Mouse (Mus musculus): Measurements from ENCODE around the gene Nkain1.

The Nkain1 gene

DNA sequence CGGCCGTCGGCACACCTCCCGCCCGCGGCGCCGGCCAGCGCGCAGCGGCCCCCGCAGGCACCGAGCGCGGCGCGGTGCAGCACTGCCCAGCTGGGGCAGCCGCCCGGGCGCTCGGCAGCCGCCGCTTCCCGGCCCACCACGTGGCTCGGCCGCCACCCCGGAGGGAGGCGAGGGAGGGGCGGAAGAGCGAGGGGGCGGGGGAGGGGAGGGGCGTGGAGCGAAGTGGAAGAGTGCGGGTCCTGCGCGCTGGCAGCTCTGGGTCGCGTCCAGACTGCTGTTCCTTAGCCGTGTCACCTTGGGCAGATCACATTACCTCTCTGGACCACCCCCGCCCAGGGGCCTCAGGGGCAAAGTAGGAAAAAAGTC lies at the start of gene Nkain1:
Nkain1 (minus strand) TSS at position 126 of the 366 bp plus-strand sequence.
- peak in 1 of 2 experiments; percentile 50 for DNase-seq

- DNase-seq = no peak
These were observed 4.8 kb upstream of the Nkain1 start for GRCm38 (mm10) chr4:130578734-130579274.

GRCm38 (mm10) chr4:130577081-130577480 lies 3.1 kb upstream of the Nkain1 start:
- no peak for DNase-seq

DNA sequence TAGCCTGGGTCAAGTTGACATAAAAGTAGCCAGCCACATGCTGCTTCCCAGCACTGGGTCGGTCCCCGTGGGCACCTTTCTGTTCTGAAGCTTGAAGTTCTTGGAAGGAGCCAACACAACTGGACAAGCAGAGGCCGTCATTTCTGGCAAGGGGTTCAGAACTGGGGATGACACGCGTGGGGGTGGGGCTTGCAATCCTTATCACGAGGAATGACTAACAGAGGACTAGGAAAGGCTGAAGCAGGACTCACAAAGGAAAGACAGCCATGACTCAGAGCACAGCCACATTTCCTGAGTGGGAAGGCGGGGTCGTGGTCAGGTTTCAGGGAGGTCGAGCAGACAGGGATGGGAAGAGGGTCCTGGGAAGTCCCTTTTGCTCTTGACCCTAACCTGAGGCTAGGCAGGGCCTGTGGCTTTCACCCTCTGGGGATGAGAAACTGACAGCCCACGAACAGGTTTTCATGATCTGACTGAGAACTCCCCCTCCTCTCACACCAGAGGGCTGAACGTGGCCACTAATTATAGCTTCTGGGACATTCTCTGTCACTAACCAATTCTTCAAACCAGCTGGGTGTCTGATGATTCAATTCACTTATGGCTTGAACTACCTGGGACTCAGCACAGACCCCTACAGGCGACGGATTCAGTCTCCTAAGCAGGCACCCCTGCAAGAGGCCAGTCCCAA lies 2.4 kb upstream of the Nkain1 start:
- DNase-seq = no peak

- no peak for DNase-seq
These were observed 1.6 kb upstream of the Nkain1 start for GRCm38 (mm10) chr4:130575533-130575932.

- no peak for DNase-seq
These were observed 988 bp upstream of the Nkain1 start for GRCm38 (mm10) chr4:130574861-130575460.

- DNase-seq = peak; percentile 50 to 68
These were observed 474 bp downstream of the Nkain1 start for GRCm38 (mm10) chr4:130573351-130574047.

GRCm38 (mm10) chr4:130573012-130573350 lies 992 bp downstream of the Nkain1 start:
- DNase-seq = no peak

GRCm38 (mm10) chr4:130572545-130572944 lies 1.4 kb downstream of the Nkain1 start:
- DNase-seq = no peak

DNA sequence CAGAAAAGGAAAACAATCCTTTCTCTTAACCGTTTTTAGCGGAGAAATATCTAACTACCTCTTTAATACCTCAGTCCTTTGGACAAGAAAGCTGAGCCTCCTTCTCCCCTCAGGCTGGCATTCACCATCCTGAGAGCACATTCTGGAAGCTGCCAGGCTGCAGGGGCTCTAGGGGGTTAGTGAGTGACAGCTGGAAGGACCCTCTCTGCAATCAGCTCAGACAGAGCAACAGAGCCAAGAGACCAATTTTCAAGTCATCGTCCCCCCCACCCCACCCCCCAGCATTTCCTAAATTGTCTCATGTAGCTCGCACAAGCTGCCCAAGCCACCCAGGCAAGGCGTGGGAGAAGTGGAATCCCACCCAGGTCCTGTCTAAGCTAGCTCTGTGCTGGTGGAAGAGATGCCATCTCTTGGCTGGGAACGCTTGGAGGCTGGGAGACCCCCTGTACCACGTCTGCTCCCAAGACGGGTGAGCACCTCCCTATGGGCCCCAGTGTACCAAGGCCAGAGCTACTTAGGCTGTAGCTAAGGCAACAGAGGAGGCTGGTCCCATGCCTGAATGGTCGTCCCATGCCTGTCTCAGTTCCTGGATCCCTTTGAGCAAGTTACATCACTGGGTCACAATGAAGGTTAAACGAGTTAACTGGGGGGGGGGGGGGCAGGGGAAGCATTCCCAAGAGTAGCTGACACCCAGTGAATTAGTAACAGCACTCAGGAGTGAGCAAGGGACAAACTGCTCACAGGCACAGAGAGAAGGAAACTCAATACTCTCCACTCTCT lies 2.8 kb downstream of the Nkain1 start:
- peak in 1 of 2 experiments; percentile 38 for DNase-seq

- DNase-seq = peak; percentile 41 to 56
These were observed 5.7 kb downstream of the Nkain1 start for GRCm38 (mm10) chr4:130568043-130568978.

- DNase-seq = no peak
These were observed 10.2 kb downstream of the Nkain1 start for GRCm38 (mm10) chr4:130563820-130564219.

- DNase-seq = no peak
These were observed 10.7 kb downstream of the Nkain1 start for GRCm38 (mm10) chr4:130563260-130563756.

- no peak for DNase-seq
These were observed 13.2 kb downstream of the Nkain1 start for GRCm38 (mm10) chr4:130560576-130561310.

GRCm38 (mm10) chr4:130559220-130559619 lies 14.8 kb downstream of the Nkain1 start:
- no peak for DNase-seq

DNA sequence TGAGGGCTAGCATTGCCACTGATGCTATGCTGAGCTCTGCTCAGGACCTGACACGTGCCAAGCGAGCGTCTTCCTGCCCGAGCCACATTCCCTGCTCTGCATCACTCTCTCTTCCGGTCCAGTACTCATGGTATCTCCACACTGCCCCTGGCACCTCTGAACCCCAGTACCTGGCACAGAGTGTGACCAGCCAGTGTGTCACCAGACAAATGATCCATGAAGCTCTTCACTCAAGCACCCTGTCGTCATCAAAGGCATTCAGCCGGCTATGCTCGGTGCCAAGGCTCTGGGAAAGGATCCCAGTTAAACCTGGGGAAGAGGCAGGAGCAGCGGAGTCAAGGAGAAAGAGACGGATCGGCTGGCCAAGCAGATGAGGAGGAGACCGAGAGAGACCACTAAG lies 16.1 kb downstream of the Nkain1 start:
- peak in 1 of 2 experiments; percentile 28 for DNase-seq

GRCm38 (mm10) chr4:130556992-130557391 lies 17.0 kb downstream of the Nkain1 start:
- DNase-seq = no peak

DNA sequence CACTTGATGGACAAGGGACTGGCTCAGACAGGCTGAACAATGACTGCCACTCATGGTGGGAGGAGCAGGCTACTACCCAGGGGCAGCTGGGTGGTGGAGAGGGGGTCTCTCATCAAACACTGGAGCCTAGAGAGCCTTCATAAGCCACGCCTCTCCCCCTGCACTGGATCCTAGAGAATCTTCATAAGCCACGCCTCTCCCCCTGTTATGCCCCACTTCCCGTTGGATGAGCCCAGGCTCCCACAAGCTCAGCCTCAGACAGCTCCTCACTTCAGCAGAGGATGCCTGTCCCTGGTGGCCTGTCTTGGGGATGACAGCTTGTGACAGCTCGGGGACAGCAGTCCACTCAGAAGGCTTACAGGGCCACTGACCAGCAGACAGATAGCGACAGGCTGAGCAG lies 17.7 kb downstream of the Nkain1 start:
- peak in 1 of 2 experiments; percentile 50 for DNase-seq

GRCm38 (mm10) chr4:130553121-130553448 lies 20.9 kb downstream of the Nkain1 start:
- DNase-seq = no peak

- DNase-seq = no peak
These were observed 21.5 kb downstream of the Nkain1 start for GRCm38 (mm10) chr4:130552312-130553120.

Data from kidney, postnatal 4 days (tissue).